Mouse (Mus musculus) CH12.LX (cell line): ENCODE measurements at regions not wholly inside any gene's neighbourhood (a gene's known extent, or its start where the extent isn't known, plus 50 kb on each side); places are given as distances from the start of the nearest gene placed in this dataset.

Source experiments
- DNase-seq: peaks from one replicate; pipeline ENCODE4 v3.0.0-alpha.2; 2013; ENCODE audit errors: extremely low read depth
- H3K27ac ChIP-seq: 2 replicates; pipeline ENCODE4 v1.5.1; 2012; ENCODE audit warnings: low read depth, mild to moderate bottlenecking, control low read depth, moderate library complexity; ENCODE audit not compliant: insufficient read depth
- H3K27me3 ChIP-seq: replicated peaks from 2 replicates; pipeline ENCODE3; 2012; ENCODE audit warnings: inconsistent platforms
- H3K36me3 ChIP-seq, 2 experiments: replicated peaks in 1 of 2; 2 replicates each; pipeline versions ENCODE3 to v1.6.1; 2012; ENCODE audit warnings: inconsistent platforms in 1 of 2, low read length in 1 of 2, mild to moderate bottlenecking in 1 of 2, mixed read lengths in 1 of 2, moderate library complexity in 1 of 2; ENCODE audit not compliant: control insufficient read depth in 1 of 2, insufficient read depth in 1 of 2
- H3K4me1 ChIP-seq, 2 experiments: 2 replicates each; pipeline ENCODE4 v1.6.1; 2012; ENCODE audit warnings: inconsistent platforms in 1 of 2, moderate library complexity in 1 of 2; ENCODE audit not compliant: insufficient read depth in 2 of 2, control insufficient read depth in 1 of 2
- H3K4me2 ChIP-seq: 2 replicates; pipeline ENCODE4 v1.6.1; 2012; ENCODE audit warnings: low read depth, mild to moderate bottlenecking, control low read depth; ENCODE audit not compliant: poor library complexity, insufficient read depth, severe bottlenecking
- H3K4me3 ChIP-seq, 3 experiments: fragments of 150-350 bp in 1 of 3; sonication (generic) in 1 of 3; replicated peaks in 1 of 3; 2 replicates each; pipeline versions ENCODE3 to v1.5.1; 2011 to 2012; ENCODE audit warnings: low read depth in 2 of 3, low read length in 2 of 3, mild to moderate bottlenecking in 2 of 3, moderate library complexity in 2 of 3, control low read depth in 1 of 3, improper control_type of control experiment in 1 of 3, inconsistent platforms in 1 of 3, mixed read lengths in 1 of 3; ENCODE audit not compliant: poor library complexity in 1 of 3
- H3K79me2 ChIP-seq: replicated peaks from 2 replicates; pipeline ENCODE4 v1.6.1; 2012; ENCODE audit warnings: mild to moderate bottlenecking, moderate library complexity; ENCODE audit not compliant: control insufficient read depth, poor library complexity, insufficient read depth, severe bottlenecking; ENCODE audit errors: extremely low read depth
- H3K9ac ChIP-seq: 2 replicates; pipeline ENCODE4 v1.6.1; 2012; ENCODE audit warnings: low read depth, mild to moderate bottlenecking, control low read depth, moderate library complexity; ENCODE audit not compliant: insufficient read depth
- H3K9me3 ChIP-seq: replicated peaks from 2 replicates; pipeline ENCODE3; 2012; ENCODE audit warnings: low read length, inconsistent platforms, mixed read lengths
- CHD1 ChIP-seq: IDR thresholded peaks from 2 replicates; pipeline ENCODE4 v1.6.1; 2012; ENCODE audit warnings: low read depth, low read length, improper control_type of control experiment, inconsistent platforms
- E2F4 ChIP-seq: IDR thresholded peaks from 2 replicates; pipeline ENCODE4 v1.6.1; 2011; ENCODE audit warnings: low read depth, low read length, improper control_type of control experiment; ENCODE audit not compliant: insufficient replicate concordance
- ELF1 ChIP-seq: IDR thresholded peaks from 2 replicates; pipeline ENCODE4 v1.6.1; 2014; ENCODE audit warnings: low read depth, mild to moderate bottlenecking, inconsistent platforms, low read length, improper control_type of control experiment
- EP300 ChIP-seq: IDR thresholded peaks from 2 replicates; pipeline ENCODE4 v1.6.1; 2011; ENCODE audit warnings: low read length, improper control_type of control experiment
- ETS1 ChIP-seq: conservative IDR thresholded peaks from 2 replicates; pipeline ENCODE4 v1.6.1; 2012; ENCODE audit warnings: low read depth, mild to moderate bottlenecking, inconsistent platforms, low read length, improper control_type of control experiment, moderate library complexity
- HCFC1 ChIP-seq: IDR thresholded peaks from 2 replicates; pipeline ENCODE4 v1.6.1; 2012; ENCODE audit warnings: low read depth, mild to moderate bottlenecking, inconsistent platforms, low read length, improper control_type of control experiment
- IRF4 ChIP-seq: IDR thresholded peaks from 2 replicates; pipeline ENCODE4 v1.6.1; 2014; ENCODE audit warnings: low read depth, mild to moderate bottlenecking, inconsistent platforms, low read length, improper control_type of control experiment
- JUND ChIP-seq: conservative IDR thresholded peaks from 2 replicates; pipeline ENCODE4 v1.6.1; 2011; ENCODE audit warnings: low read depth, low read length, improper control_type of control experiment
- KAT2A ChIP-seq: IDR thresholded peaks from 2 replicates; pipeline ENCODE4 v1.6.1; 2012; ENCODE audit warnings: low read length, improper control_type of control experiment, inconsistent platforms; ENCODE audit not compliant: insufficient replicate concordance
- MAFK ChIP-seq: IDR thresholded peaks from 2 replicates; pipeline ENCODE4 v1.6.1; 2011; ENCODE audit warnings: low read length, improper control_type of control experiment; ENCODE audit not compliant: insufficient replicate concordance
- MEF2A ChIP-seq: IDR thresholded peaks from 2 replicates; pipeline ENCODE4 v1.6.1; 2014; ENCODE audit warnings: low read depth, mild to moderate bottlenecking, inconsistent platforms, low read length, improper control_type of control experiment, borderline replicate concordance
- MYC ChIP-seq: IDR thresholded peaks from 2 replicates; pipeline ENCODE4 v1.6.1; 2011; ENCODE audit warnings: low read depth, mild to moderate bottlenecking, improper control_type of control experiment, low read length
- NELFE ChIP-seq: IDR thresholded peaks from 2 replicates; pipeline ENCODE4 v1.6.1; 2011; ENCODE audit warnings: low read depth, low read length, improper control_type of control experiment
- POLR2A ChIP-seq: IDR thresholded peaks from 2 replicates; pipeline ENCODE4 v1.6.1; 2011; ENCODE audit warnings: low read depth, mild to moderate bottlenecking, improper control_type of control experiment, low read length
- POLR2AphosphoS2 ChIP-seq: IDR thresholded peaks from 2 replicates; pipeline ENCODE4 v1.6.1; 2011; ENCODE audit warnings: low read depth, low read length, improper control_type of control experiment
- RAD21 ChIP-seq: IDR thresholded peaks from 2 replicates; pipeline ENCODE4 v1.6.1; 2011; ENCODE audit warnings: low read depth, mild to moderate bottlenecking, low read length, improper control_type of control experiment, moderate library complexity
- RCOR1 ChIP-seq: conservative IDR thresholded peaks from 2 replicates; pipeline ENCODE4 v1.6.1; 2012; ENCODE audit warnings: low read depth, mild to moderate bottlenecking, inconsistent platforms, low read length, improper control_type of control experiment
- SIN3A ChIP-seq: IDR thresholded peaks from 2 replicates; pipeline ENCODE4 v1.6.1; 2012; ENCODE audit warnings: low read length, improper control_type of control experiment, inconsistent platforms
- SMC3 ChIP-seq: IDR thresholded peaks from 2 replicates; pipeline ENCODE4 v1.6.1; 2011; ENCODE audit warnings: low read depth, low read length, improper control_type of control experiment
- TBP ChIP-seq: conservative IDR thresholded peaks from 2 replicates; pipeline ENCODE4 v1.6.1; 2011; ENCODE audit warnings: low read depth, low read length, improper control_type of control experiment
- TCF12 ChIP-seq: IDR thresholded peaks from 2 replicates; pipeline ENCODE4 v1.6.1; 2014; ENCODE audit warnings: low read depth, mild to moderate bottlenecking, inconsistent platforms, low read length, improper control_type of control experiment
- UBTF ChIP-seq: IDR thresholded peaks from 2 replicates; pipeline ENCODE4 v1.6.1; 2012; ENCODE audit warnings: low read depth, mild to moderate bottlenecking, inconsistent platforms, low read length, improper control_type of control experiment, moderate library complexity
- USF1 ChIP-seq: IDR thresholded peaks from 2 replicates; pipeline ENCODE4 v1.6.1; 2014; ENCODE audit warnings: low read depth, mild to moderate bottlenecking, inconsistent platforms, low read length, improper control_type of control experiment
- USF2 ChIP-seq: conservative IDR thresholded peaks from 2 replicates; pipeline ENCODE4 v1.6.1; 2011; ENCODE audit warnings: low read depth, low read length, improper control_type of control experiment
- ZMIZ1 ChIP-seq: IDR thresholded peaks from 2 replicates; pipeline ENCODE4 v1.6.1; 2012; ENCODE audit warnings: low read depth, mild to moderate bottlenecking, inconsistent platforms, low read length, improper control_type of control experiment
- ZNF384 ChIP-seq: IDR thresholded peaks from 2 replicates; pipeline ENCODE4 v1.6.1; 2012; ENCODE audit warnings: low read depth, low read length, improper control_type of control experiment, inconsistent platforms
- dilution Hi-C: fragments of 300-500 bp; cut with MboI; formaldehyde crosslinking; loops from 2 replicates; pipeline ENCODE4 v1.14.3; 2020; ENCODE audit warnings: low sequenced_read_pairs; ENCODE audit not compliant: extremely low pct_unique_long_range_greater_than_20kb, extremely low pct_ligation_motif_present
- in situ Hi-C: fragments of 300-500 bp; cut with MboI; formaldehyde crosslinking; loops from 3 replicates; pipeline ENCODE4 v1.14.3; 2019; ENCODE audit warnings: low sequenced_read_pairs, low pct_ligation_motif_present, low pct_unique_long_range_greater_than_20kb, mixed read lengths

DNA sequence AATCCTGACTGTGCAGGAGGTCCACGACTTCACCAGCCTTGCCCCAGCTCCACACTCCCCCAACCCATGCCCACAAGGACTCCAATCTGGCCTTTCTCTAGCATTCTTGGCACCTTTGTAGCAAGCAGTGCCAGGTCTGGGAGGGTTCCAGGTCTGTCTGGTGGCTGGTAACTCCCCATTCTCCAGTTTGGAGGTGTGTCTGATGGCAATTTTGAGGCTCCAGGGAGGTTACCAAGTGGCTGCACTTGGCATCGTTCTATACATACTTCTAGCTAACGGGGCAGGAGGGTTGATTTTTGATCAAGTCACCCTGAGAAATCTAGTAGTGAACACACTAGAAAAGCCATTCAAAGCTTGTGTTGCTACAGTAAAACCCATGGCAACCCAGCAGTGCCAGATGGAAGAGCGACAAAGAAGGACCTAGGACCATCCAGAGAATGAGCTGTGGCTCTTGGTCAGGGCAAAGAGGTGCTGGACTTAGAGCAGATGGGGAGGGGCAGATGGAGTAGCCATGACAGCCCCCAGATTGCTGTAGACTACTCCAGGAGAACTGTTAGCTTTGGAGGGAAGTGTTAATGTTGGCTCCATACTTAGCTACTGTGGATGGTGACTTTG is 366.2 kb upstream of the Mki67 start:
- no peak overlapping the region for H3K4me3 ChIP-seq
- no peaks in the 10 kb centered on the region for H3K9me3 ChIP-seq
- H3K27me3 ChIP-seq = peaks cover 87% of the 10 kb centered on the region

DNA sequence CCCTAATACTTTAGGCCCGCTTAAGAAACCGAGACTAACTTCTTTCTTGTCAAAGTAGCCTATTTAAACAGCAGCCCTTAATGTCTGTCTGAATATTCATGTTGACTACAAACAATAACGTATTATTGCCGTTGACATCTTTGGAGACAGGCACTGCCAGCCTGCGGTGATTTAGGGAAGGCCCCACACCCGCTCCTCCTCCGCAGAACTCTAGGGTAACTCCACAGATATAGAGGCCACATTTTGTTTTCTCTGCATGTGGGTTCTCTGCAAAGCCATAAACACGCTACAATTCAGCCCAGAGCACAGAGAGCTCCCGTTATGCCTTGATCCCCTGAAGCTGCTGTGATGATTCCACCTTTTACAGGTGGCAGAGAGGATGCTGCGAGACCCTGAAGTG is 366.8 kb upstream of the Mki67 start:
- dilution Hi-C loops = no loop called here
- TF ChIP-seq POLR2AphosphoS2 (no peak), NELFE (no peak), SIN3A (no peak), KAT2A (no peak), POLR2A (no peak), MYC (no peak), HCFC1 (no peak), TBP (no peak), JUND (no peak), SMC3 (no peak), USF1 (no peak), IRF4 (no peak), ZMIZ1 (no peak)

More for the DNA sequence above, 366.2 kb upstream of the Mki67 start:
- Histone ChIP-seq H3K79me2 (no peaks in the 10 kb centered on the region), H3K36me3 (no peaks in the 10 kb centered on the region), H3K27ac (no peak overlapping the region), H3K4me2 (no peak overlapping the region), H3K9ac (no peak overlapping the region), H3K4me1 (no peaks in the 10 kb centered on the region)
- dilution Hi-C loops (no loop called here), in situ Hi-C loops (no loop called here)
- no peak for TF ChIP-seq USF1
- no peak for TF ChIP-seq NELFE
- no peak for TF ChIP-seq USF2
- no peak for TF ChIP-seq MYC
- TF ChIP-seq CHD1 = no peak
- no peak for TF ChIP-seq POLR2AphosphoS2
- no peak for TF ChIP-seq RCOR1
- TF ChIP-seq ZMIZ1 = no peak
- no peak for TF ChIP-seq RAD21
- no peak for TF ChIP-seq TCF12
- no peak for TF ChIP-seq ZNF384
- TF ChIP-seq ELF1 = no peak
- TF ChIP-seq ETS1 = no peak
- no peak for TF ChIP-seq E2F4
- no peak for TF ChIP-seq KAT2A
- no peak for TF ChIP-seq MEF2A
- TF ChIP-seq MAFK = no peak
- no peak for TF ChIP-seq UBTF
- no peak for TF ChIP-seq EP300
- TF ChIP-seq JUND = no peak
- no peak for DNase-seq

More for the DNA sequence above, 366.8 kb upstream of the Mki67 start:
- H3K36me3 ChIP-seq = no peaks in the 10 kb centered on the region
- no peak for DNase-seq
- H3K4me2 ChIP-seq = no peak overlapping the region
- no peaks in the 10 kb centered on the region for H3K9me3 ChIP-seq
- H3K4me1 ChIP-seq = no peaks in the 10 kb centered on the region
- no peak overlapping the region for H3K4me3 ChIP-seq
- H3K9ac ChIP-seq = no peak overlapping the region
- H3K27me3 ChIP-seq = peaks cover 90% of the 10 kb centered on the region
- in situ Hi-C loops = no loop called here
- no peaks in the 10 kb centered on the region for H3K79me2 ChIP-seq
- no peak overlapping the region for H3K27ac ChIP-seq
